Mouse (Mus musculus): ENCODE measurements around the gene Iqgap3. TPM values are rescaled to one million over a fixed set of nuclear protein-coding genes. Genes with fewer than 3 reads are reported as not detected.

Gene Iqgap3
- polyA plus RNA-seq, 1 experiment from 2014 or later, result 23.8 TPM

DNA sequence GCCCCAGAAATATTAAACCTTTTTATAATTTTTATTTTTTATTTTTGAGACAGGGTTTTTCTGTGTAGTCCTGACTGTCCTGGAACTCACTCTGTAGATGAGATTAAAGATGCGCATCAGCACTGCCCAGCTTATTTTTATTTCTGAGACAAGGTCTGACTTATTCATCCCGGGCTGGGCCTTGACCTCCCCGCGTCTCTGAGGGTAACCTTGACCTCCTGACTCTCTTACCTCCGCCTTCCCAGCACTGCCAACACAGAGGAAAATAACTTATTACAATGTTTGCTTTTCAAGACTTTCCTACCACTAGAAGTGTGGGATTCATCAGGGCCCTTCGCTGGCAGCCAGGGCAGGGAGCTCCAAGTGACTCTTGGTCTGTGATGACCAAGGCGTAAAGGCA, 44.4 kb downstream of the Iqgap3 start:
- H3K36me3 ChIP-seq (ENCODE audit: control insufficient read depth, insufficient read depth, low read length), result no peaks in the 10 kb centered on the region
- no peak overlapping the region for H3K27ac ChIP-seq (ENCODE audit: low read depth)
- no peaks in the 10 kb centered on the region for H3K9me3 ChIP-seq (ENCODE audit: control insufficient read depth, low read length)
- no peaks in the 10 kb centered on the region for H3K4me1 ChIP-seq (replicated peaks; ENCODE audit: control insufficient read depth, insufficient read depth, low read length)
- ATAC-seq (replicated peaks; ENCODE audit: low FRiP score, low TSS enrichment, low read depth) (no peak), DNase-seq (ENCODE audit: low spot score) (no peak)
- no peak overlapping the region for H3K4me2 ChIP-seq (ENCODE audit: low read length)
- no peak overlapping the region for H3K4me3 ChIP-seq (ENCODE audit: low read depth, low read length)
- H3K9ac ChIP-seq (ENCODE audit: low read length), result no peak overlapping the region
- no peaks in the 10 kb centered on the region for H3K27me3 ChIP-seq (replicated peaks; ENCODE audit: control insufficient read depth, insufficient read depth, low read length)
- WGBS, result 74% methylated on average over 7 of the region's 7 CpGs

DNA sequence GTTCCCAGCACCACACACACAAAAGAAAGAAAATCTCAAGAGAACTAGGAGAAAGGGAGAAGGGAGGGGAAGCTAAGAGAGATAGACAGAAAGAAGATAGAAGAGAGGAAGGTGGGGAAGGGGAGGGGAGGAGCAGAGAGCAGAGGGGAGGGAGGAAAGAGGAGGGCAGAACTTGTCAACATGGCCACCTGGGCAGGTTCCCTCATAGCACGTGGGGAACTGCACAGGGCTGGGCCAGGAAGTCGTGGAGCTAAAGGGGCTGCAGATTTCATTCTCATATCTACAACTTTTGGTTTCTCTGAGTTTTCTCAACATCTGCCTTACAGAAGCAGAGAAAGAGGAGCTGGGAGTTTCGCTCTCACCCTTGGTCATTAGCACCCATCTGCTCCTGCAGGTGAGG, 45.9 kb downstream of the Iqgap3 start:
- ATAC-seq (replicated peaks; ENCODE audit: low FRiP score, low TSS enrichment, low read depth) (no peak), DNase-seq (ENCODE audit: low spot score) (no peak)
- no peaks in the 10 kb centered on the region for H3K36me3 ChIP-seq (ENCODE audit: control insufficient read depth, insufficient read depth, low read length)
- WGBS, result 53% methylated on average over 3 of the region's 3 CpGs
- H3K27me3 ChIP-seq (replicated peaks; ENCODE audit: control insufficient read depth, insufficient read depth, low read length), result no peaks in the 10 kb centered on the region
- no peaks in the 10 kb centered on the region for H3K9me3 ChIP-seq (ENCODE audit: control insufficient read depth, low read length)
- H3K4me2 ChIP-seq (ENCODE audit: low read length), result no peak overlapping the region
- H3K9ac ChIP-seq (ENCODE audit: low read length), result no peak overlapping the region
- no peaks in the 10 kb centered on the region; the same call in 1 of the 2 replicates for H3K4me1 ChIP-seq (replicated peaks; ENCODE audit: control insufficient read depth, insufficient read depth, low read length)
- no peak overlapping the region for H3K27ac ChIP-seq (ENCODE audit: low read depth)
- H3K4me3 ChIP-seq (ENCODE audit: low read depth, low read length), result no peak overlapping the region

DNA sequence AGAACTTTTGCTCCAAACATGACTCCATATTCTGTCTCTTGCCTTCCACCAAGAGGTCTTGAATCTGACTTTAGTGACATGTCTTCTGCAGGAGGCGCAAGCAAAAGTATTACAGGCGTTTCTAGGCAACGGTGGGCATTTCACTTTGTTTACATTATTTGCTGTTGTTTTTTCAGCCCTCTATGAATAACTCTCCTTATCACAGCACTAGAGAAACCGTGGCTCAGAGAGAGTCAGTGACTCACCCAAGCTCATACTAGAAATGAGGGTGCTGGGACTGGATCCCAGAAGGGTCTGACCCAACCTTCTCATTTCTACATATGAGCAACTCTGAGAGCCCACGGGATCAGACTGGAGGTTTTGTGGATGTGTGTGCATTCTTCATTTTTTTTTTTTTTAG, 46.3 kb downstream of the Iqgap3 start:
- no peak for DNase-seq (ENCODE audit: low spot score)
- 58% methylated on average over 5 of the region's 5 CpGs for WGBS
- Histone ChIP-seq H3K4me2 (ENCODE audit: low read length) (no peak overlapping the region), H3K9ac (ENCODE audit: low read length) (no peak overlapping the region), H3K4me1 (replicated peaks; ENCODE audit: control insufficient read depth, insufficient read depth, low read length) (no peaks in the 10 kb centered on the region; the same call in 1 of the 2 replicates), H3K36me3 (ENCODE audit: control insufficient read depth, insufficient read depth, low read length) (no peaks in the 10 kb centered on the region), H3K27ac (ENCODE audit: low read depth) (no peak overlapping the region), H3K27me3 (replicated peaks; ENCODE audit: control insufficient read depth, insufficient read depth, low read length) (no peaks in the 10 kb centered on the region), H3K4me3 (ENCODE audit: low read depth, low read length) (no peak overlapping the region), H3K9me3 (ENCODE audit: control insufficient read depth, low read length) (no peaks in the 10 kb centered on the region)
- ATAC-seq (replicated peaks; ENCODE audit: low FRiP score, low TSS enrichment, low read depth), result no peak

DNA sequence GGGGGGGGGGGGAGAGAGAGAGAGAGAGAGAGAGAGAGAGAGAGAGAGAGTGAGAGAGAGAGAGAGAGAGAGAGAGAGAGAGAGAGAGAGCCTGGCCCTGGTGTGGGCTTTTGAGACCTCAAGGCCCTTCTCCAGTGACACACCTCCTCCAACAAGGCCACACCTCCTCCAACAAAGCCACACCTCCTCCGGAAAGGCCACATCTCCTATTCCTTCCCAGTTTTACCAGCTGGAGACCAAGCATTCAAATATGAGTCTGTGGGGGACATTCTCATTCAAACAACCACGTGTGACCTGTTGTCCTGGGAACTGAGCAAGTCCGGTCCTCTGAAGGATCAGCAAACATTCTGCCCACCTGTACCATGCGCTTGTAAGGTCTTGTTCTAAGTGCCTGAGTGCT, 47.2 kb downstream of the Iqgap3 start:
- Histone ChIP-seq H3K4me1 (replicated peaks; ENCODE audit: control insufficient read depth, insufficient read depth, low read length) (no peaks in the 10 kb centered on the region; the same call in 1 of the 2 replicates), H3K27me3 (replicated peaks; ENCODE audit: control insufficient read depth, insufficient read depth, low read length) (no peaks in the 10 kb centered on the region), H3K27ac (ENCODE audit: low read depth) (no peak overlapping the region), H3K9me3 (ENCODE audit: control insufficient read depth, low read length) (no peaks in the 10 kb centered on the region), H3K4me2 (ENCODE audit: low read length) (no peak overlapping the region), H3K36me3 (ENCODE audit: control insufficient read depth, insufficient read depth, low read length) (no peaks in the 10 kb centered on the region), H3K4me3 (ENCODE audit: low read depth, low read length) (no peak overlapping the region), H3K9ac (ENCODE audit: low read length) (no peak overlapping the region)
- DNase-seq (ENCODE audit: low spot score) (no peak), ATAC-seq (replicated peaks; ENCODE audit: low FRiP score, low TSS enrichment, low read depth) (no peak)
- 49% methylated on average over 4 of the region's 4 CpGs for WGBS

DNA sequence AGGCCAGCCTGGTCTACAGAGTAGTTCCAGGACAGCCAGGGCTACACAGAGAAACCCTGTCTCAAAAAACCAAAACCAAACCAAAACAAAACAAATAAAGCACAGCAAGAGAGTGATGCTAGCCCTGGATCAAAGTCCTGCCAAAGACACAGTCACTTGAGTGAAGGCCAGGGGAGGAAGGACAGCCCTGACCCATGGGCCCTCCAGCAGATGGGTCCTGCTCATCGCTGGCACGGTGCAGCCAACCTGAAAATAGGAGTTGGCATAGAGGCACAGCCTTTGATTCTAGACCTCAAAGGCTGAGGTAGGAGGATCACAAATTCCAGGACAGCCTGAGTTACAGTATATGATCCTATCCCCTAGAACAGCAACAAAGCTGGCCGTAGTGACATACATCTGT, 49.3 kb downstream of the Iqgap3 start:
- WGBS, result 92% methylated on average over 3 of the region's 3 CpGs
- Histone ChIP-seq H3K4me2 (ENCODE audit: low read length) (no peak overlapping the region), H3K9me3 (ENCODE audit: control insufficient read depth, low read length) (no peaks in the 10 kb centered on the region), H3K27ac (ENCODE audit: low read depth) (no peak overlapping the region), H3K4me1 (replicated peaks; ENCODE audit: control insufficient read depth, insufficient read depth, low read length) (no peaks in the 10 kb centered on the region; the same call in 1 of the 2 replicates), H3K4me3 (ENCODE audit: low read depth, low read length) (no peak overlapping the region), H3K27me3 (replicated peaks; ENCODE audit: control insufficient read depth, insufficient read depth, low read length) (no peaks in the 10 kb centered on the region), H3K9ac (ENCODE audit: low read length) (no peak overlapping the region), H3K36me3 (ENCODE audit: control insufficient read depth, insufficient read depth, low read length) (no peaks in the 10 kb centered on the region)
- no peak for ATAC-seq (replicated peaks; ENCODE audit: low FRiP score, low TSS enrichment, low read depth)
- no peak for DNase-seq (ENCODE audit: low spot score)

DNA sequence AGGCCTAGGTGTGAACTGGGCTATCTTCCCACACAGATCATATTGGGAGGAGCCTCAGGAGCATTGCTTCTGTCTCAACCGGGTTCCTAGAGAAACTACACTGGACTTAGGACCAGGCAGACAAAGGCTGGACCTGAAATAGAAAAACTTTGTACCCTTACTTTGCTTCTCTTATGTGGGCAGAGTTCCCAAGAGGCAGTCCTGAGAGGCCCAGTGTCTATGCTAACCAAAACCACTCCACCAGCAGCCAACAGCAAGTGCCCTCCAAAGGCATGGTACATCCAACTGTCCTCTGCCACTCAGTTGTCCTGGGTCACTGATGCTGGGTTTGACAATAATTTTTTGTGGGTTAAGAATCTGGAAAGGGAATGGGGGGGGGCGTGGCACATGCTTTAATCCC, 50.7 kb downstream of the Iqgap3 start:
- H3K4me2 ChIP-seq (ENCODE audit: low read length), result no peak overlapping the region
- peaks cover 1% of the 10 kb centered on the region; the same call in 1 of the 2 replicates for H3K4me1 ChIP-seq (replicated peaks; ENCODE audit: control insufficient read depth, insufficient read depth, low read length)
- no peak overlapping the region for H3K9ac ChIP-seq (ENCODE audit: low read length)
- 80% methylated on average over 2 of the region's 2 CpGs for WGBS
- no peaks in the 10 kb centered on the region for H3K9me3 ChIP-seq (ENCODE audit: control insufficient read depth, low read length)
- no peaks in the 10 kb centered on the region for H3K36me3 ChIP-seq (ENCODE audit: control insufficient read depth, insufficient read depth, low read length)
- no peaks in the 10 kb centered on the region for H3K27me3 ChIP-seq (replicated peaks; ENCODE audit: control insufficient read depth, insufficient read depth, low read length)
- ATAC-seq (replicated peaks; ENCODE audit: low FRiP score, low TSS enrichment, low read depth) (no peak), DNase-seq (ENCODE audit: low spot score) (no peak)
- no peak overlapping the region for H3K4me3 ChIP-seq (ENCODE audit: low read depth, low read length)
- H3K27ac ChIP-seq (ENCODE audit: low read depth), result no peak overlapping the region

DNA sequence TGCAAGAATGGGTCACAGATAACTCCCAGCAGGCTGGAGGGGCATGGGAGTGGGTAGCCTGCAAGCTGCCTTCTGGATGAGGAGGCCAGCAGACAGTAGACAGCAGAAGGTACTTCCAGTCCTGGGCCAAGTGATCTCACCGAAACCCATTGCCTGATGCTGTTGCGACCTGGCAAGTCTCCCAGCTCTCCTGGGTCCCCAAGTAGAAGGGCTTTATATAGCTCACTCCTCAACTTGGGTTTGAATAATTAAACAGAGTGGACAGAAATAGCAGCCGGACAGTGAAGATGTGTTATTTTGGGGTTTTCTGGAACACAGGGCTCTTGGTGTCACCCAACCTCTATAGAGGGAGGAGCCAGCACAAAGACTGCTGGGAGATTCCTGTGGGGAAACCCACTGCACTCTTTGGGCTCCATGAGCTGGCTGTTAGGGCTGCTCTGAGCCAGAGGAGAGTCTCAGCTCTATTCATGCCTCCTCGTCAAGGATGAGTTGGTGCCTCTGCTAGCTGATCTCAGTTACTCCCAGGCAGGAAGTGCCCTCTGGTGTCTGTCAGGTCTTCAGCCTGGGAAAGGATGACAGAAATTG, 51.5 kb downstream of the Iqgap3 start:
- 56% methylated on average over 4 of the region's 4 CpGs for WGBS
- Histone ChIP-seq H3K27ac (ENCODE audit: low read depth) (no peak overlapping the region), H3K9ac (ENCODE audit: low read length) (no peak overlapping the region), H3K27me3 (replicated peaks; ENCODE audit: control insufficient read depth, insufficient read depth, low read length) (no peaks in the 10 kb centered on the region), H3K4me3 (ENCODE audit: low read depth, low read length) (no peak overlapping the region), H3K9me3 (ENCODE audit: control insufficient read depth, low read length) (no peaks in the 10 kb centered on the region), H3K4me2 (ENCODE audit: low read length) (no peak overlapping the region), H3K36me3 (ENCODE audit: control insufficient read depth, insufficient read depth, low read length) (no peaks in the 10 kb centered on the region), H3K4me1 (replicated peaks; ENCODE audit: control insufficient read depth, insufficient read depth, low read length) (peaks cover 3% of the 10 kb centered on the region; the same call in 1 of the 2 replicates)
- ATAC-seq (replicated peaks; ENCODE audit: low FRiP score, low TSS enrichment, low read depth) (no peak), DNase-seq (ENCODE audit: low spot score) (no peak)

DNA sequence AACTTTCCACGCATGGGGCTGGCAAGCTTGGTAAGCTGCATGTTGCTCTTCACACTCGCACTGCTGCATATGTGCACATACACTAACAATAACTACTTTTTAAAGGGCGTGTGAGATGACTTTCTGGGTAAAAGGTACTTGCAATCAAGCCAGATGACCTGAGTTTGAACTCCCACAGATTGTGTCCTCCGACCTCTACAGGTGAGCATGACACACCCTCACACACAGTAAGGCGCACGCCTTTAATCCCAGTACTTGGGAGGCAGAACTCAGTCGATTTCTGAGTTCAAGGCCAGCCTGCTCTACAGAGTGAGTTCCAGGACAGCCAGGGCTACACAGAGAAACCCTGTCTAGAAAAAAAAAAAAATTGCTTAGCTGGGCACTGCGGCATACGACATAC, 54.6 kb downstream of the Iqgap3 start:
- WGBS, result 83% methylated on average over 9 of the region's 9 CpGs
- Histone ChIP-seq H3K9me3 (ENCODE audit: control insufficient read depth, low read length) (no peaks in the 10 kb centered on the region), H3K4me3 (ENCODE audit: low read depth, low read length) (no peak overlapping the region), H3K36me3 (ENCODE audit: control insufficient read depth, insufficient read depth, low read length) (no peaks in the 10 kb centered on the region), H3K27me3 (replicated peaks; ENCODE audit: control insufficient read depth, insufficient read depth, low read length) (no peaks in the 10 kb centered on the region), H3K9ac (ENCODE audit: low read length) (no peak overlapping the region), H3K4me1 (replicated peaks; ENCODE audit: control insufficient read depth, insufficient read depth, low read length) (peaks cover 27% of the 10 kb centered on the region), H3K27ac (ENCODE audit: low read depth) (no peak overlapping the region), H3K4me2 (ENCODE audit: low read length) (no peak overlapping the region)
- DNase-seq (ENCODE audit: low spot score) (no peak), ATAC-seq (replicated peaks; ENCODE audit: low FRiP score, low TSS enrichment, low read depth) (no peak)

DNA sequence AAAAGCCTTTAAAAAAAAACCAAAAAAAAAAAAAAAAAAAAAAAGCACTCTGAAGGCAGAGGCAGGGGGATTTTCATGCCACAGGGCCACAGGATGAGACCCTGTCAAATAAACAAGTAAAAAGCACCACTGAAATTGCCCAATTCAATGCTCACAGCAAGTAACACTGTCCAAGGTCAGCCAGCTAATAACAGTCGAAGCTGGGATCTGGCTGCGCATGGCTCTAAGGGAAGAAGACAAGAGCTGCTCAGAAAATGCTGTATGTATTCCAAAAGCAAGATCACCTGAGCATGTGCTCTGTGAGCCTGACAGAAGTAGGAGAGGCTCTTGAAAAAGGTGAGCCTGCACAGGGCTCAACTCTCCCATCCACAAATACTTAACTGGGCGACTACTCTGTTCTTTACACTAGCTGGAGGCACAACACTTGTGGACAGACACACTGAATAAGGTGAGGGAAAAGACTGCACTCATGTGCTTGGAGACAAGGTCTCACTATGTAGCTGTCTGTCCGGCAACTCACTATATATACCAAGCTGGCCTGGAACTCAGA, 55.2 kb downstream of the Iqgap3 start:
- Histone ChIP-seq H3K9ac (ENCODE audit: low read length) (no peak overlapping the region), H3K27ac (ENCODE audit: low read depth) (no peak overlapping the region)

More for the DNA sequence above, 55.2 kb downstream of the Iqgap3 start:
- H3K36me3 ChIP-seq (ENCODE audit: control insufficient read depth, insufficient read depth, low read length), result no peaks in the 10 kb centered on the region
- 92% methylated on average over 4 of the region's 4 CpGs for WGBS
- peaks cover 32% of the 10 kb centered on the region for H3K4me1 ChIP-seq (replicated peaks; ENCODE audit: control insufficient read depth, insufficient read depth, low read length)
- DNase-seq (ENCODE audit: low spot score) (no peak), ATAC-seq (replicated peaks; ENCODE audit: low FRiP score, low TSS enrichment, low read depth) (no peak)
- peak overlapping the region; percentile 97 for H3K4me2 ChIP-seq (ENCODE audit: low read length)
- H3K9me3 ChIP-seq (ENCODE audit: control insufficient read depth, low read length), result no peaks in the 10 kb centered on the region
- no peak overlapping the region for H3K4me3 ChIP-seq (ENCODE audit: low read depth, low read length)
- H3K27me3 ChIP-seq (replicated peaks; ENCODE audit: control insufficient read depth, insufficient read depth, low read length), result no peaks in the 10 kb centered on the region
